Mouse (Mus musculus) megakaryocyte-erythroid progenitor cell, adult 5-6 weeks (primary cell): ENCODE data around the gene Hsf2bp. TPM values are rescaled to one million over a fixed set of nuclear protein-coding genes. Genes with fewer than 3 reads are reported as not detected.

Experiments used
- ATAC-seq: replicated peaks from 2 replicates; pipeline ENCODE4 v1.8.0; 2016; ENCODE audit warnings: mild to moderate bottlenecking, inconsistent platforms; ENCODE audit not compliant: severe bottlenecking, poor library complexity, low FRiP score, low TSS enrichment
- total RNA-seq, 2 experiments: library from RNA; stranded (forward) in 1 of 2; stranded (reverse) in 1 of 2; fragments of 200-1000, 215-1000 nt in 1 of 2; fragments of >200 nt in 1 of 2; fragmentation: Nextera tagmentation in 1 of 2; gene quantifications; 2 replicates each; pipeline ENCODE4 v1.2.3; 2014 to 2017

Hsf2bp gene
- total RNA-seq, 2 experiments from 2014 or later, result not detected

DNA sequence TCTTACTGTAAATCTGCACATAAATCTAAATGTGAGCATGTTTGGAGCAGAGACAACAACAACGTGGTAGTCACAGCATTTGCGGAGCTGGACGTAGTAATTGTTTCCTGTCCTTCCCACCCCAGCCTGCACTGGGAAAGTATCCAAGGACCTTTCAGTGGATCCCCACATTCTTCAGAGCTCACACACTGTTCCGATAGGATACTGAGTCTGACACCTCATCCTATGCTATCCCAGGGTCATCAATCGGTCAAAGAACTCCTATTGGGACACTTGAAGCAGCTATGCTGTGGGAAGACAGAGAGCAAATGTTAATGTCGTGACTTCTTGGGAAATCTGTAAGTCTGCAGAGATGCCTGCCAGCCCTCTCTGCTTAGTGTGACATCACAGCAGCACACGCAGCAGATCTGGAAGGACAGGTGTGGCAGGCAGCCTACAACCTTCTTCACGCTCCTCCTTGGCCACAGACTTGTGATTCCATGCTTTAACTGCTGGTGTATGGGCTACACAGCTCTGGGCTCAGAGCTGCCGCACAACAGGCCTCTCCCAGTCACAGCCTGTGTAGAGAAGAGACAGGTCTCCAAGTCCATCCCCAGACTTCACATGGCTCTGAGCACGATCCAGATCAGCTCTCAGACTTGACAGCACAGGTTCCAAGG is 92.1 kb downstream of the Hsf2bp start:
- ATAC-seq, result no peak

DNA sequence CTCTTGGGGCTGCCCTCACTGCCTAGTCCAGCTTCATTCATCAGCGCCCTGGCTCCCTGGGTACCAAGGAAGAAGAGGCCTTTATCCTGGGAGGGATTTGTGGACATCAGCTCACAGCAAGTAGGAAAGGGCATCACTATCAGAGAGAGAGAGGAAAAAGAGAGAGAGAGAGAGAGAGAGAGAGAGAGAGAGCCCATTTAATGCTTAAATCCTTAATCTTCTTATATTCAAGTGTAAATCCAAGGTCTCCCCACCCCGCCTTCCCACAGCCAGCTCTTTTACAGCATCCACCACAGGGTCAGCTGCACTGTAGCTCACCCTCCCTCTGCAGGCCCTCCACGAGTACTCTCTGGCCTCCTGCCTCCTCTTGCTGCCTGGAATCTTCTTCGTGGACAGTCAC is 94.5 kb downstream of the Hsf2bp start:
- ATAC-seq, result no peak

DNA sequence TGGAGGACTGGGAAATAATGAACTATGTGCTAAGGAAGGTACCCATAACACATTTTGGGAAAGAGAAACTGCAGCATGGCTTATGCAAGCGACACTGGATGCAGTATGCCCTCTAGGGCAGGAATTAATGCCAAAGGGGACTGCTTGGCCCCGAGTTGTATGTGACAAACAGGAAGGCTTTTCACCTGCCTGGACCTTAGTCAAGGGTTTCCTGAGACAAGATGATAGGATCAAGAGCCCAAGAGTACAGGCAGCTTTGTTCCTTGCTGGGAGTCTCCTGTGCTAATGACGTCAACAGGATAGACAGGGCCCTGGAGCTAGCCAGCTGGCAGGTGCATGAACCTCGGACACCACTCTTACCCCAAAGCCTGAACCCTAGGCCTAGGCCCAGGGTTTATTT is 95.5 kb downstream of the Hsf2bp start:
- ATAC-seq, result no peak

DNA sequence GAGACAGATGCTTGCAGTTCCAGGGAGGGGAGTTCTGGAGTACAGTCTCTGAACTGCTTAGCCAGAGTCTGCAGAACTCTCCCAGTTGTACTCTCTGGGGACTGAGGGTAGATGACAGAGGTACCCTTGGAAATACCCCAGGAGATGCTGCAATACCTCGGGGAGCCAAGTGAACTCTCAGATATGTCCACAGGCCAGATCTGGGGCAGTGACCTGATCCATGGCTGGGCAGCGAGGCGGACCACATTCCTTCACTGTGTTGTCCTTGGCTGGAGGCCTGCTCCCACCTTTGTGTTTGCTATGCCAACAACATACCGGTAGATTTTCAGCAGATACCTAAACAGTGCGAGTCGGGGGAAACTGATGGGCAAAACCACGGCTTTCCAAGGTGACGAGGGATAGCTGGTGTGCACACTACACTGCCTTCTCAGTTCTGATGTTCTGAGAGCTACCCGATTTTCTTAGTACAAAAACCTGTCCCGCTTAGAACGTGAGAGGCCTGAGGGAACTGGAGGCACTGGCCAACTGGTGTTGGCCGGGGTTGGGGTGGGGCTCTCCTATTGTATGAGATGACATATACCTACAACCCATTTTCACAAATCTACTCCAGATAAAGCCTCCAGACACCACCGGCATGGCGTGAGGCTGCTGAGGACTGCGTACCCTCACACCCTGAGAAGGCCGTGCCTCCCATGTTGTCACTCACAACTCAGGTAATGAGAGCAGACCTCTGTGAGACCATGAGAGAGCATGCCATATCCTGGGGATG is 96.7 kb downstream of the Hsf2bp start:
- ATAC-seq, result no peak

DNA sequence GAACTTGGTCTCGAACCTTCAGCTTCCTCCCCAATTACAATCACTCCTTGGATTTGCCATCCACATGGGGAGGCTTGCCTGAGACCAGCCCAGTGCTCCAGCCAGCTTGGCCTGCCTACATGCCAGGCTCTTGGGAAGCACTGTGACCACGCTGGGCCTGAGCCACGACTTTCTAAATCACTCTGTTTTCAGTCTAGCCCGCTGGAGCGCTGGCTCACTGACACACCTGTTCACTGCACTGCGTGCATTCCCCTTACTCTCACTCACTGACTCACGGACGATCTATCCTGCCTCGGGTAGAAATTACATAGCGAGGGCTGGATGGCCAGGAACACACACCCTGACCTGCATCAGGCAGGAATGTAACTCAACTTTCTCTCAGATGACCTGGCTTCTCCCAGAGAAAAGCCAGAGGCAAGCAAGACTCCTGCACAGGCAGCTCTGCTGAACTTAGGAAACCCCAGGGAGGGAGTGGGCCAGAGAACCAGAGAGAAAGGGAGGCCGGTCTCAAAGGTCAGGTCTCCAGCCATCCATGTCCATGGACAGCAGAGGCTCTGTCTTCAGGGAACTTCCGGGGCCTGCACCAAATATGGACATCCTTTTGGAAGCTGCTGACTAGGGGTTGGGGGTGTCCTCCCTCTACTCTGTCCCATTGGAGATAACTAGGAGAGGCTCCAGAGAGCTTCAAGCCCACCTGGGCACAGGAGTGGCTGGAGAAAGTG is 97.4 kb downstream of the Hsf2bp start:
- ATAC-seq, result no peak

DNA sequence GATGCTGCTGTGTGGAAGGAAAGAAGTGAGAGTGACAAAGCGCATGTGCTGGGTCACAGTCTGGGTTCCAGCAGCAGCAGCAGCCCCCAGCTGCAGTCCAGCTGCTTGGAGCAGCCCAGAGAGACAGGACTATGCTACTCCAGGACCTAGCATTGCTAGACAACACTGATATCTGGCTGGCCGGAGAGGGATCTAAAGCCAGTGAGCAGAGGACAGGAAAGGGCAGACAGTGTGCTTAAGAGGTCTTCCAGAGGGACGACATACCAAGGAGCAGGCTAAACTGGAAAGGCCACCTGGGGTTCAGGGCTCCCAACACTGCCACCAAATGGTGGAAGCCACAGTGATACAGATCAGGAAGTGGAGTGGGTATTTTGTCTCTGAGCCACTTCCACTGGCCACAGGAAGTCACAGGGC is 99.0 kb downstream of the Hsf2bp start:
- ATAC-seq, result no peak

DNA sequence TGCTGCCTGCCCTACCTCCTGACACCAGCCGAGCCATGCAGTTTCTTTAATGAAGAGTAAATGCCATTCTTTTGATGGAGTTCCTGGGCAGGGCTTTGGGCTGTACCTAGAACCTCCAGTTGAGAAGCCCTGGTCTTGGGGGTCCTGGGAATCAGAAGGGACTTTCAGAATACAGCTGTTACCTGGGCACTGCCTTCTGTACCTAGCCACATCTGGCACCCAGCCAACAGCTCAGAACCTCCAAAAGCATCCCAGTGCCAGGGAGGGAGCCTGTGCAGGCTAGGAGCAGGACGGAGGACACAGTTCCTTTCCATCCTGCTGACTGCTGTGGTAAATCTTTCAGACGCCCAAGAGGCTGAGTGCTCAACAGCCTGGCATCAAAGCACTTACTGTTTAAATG is 100.3 kb downstream of the Hsf2bp start:
- no peak for ATAC-seq

DNA sequence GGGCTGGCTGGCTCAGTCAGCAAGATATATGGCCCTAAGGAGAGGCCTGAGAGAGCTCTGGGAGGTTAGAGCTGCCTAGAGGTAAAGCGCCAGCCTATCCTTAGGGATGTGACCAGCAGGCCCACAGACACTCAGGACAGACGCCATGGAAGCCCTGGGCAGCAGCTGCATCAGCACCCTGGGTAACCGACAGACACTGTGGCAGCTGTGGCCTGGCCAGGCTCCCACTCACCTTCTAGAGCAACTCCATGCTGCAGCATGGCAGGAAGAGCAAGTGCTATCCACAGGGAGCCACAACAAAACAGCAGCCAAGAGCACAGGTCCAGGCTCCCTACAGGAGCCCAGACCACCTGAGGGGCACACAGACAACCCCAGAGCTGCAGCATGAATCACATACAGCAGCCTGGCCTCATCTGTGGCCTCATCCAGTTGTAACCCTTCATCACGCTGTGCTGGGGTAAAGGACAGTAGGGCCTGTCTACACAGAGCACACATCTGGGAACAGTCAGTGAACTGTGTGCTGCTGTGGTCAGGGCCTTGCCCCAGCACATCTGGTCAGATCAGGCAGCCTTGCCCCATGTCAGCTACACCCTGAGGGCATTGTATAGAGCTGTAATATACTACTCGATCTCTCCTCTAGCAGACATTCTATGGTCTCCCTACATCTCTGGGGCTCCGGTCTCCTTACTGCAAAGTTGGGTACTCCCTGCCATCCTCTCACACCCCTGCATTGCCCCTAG is 100.9 kb downstream of the Hsf2bp start:
- ATAC-seq, result no peak

DNA sequence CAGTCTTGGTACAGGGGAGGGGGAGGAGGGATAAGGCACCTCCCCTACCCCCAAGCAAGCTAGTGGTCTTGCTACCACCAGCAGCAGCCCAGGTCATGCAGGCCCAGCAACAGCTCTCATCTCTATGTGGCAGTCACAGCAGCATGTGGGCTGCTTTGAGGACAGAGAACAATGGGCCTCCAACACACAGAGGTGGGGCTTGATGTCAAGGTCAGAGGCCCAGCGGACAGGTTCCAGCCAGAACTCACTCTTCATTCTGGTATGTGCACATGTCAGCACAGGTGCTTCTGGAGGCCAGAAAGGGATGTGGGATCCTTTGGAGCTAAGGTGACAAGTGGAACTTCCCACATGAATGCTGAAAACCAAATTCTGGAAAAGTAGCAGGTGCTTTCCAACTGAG is 102.2 kb downstream of the Hsf2bp start:
- ATAC-seq, result no peak

DNA sequence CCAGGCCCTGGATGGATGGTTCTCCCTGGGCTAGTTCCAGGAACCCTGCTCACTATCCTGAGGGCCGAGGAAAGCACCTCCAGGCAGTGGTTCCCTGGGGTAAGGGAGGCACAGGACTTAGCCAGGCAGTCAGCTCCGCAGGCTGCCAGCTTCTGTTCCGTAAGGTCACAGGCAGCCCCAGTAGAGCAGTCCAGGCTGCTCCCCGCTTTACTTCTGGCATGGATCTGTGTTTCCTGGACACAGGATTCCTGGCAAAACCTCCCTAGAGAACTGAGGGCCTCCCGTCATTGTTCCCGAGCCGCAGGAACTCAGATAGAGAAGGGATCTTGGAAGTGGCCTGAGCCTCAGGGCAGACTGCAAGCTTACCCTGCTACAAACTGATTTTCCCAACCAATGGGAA is 104.7 kb downstream of the Hsf2bp start:
- ATAC-seq, result no peak

DNA sequence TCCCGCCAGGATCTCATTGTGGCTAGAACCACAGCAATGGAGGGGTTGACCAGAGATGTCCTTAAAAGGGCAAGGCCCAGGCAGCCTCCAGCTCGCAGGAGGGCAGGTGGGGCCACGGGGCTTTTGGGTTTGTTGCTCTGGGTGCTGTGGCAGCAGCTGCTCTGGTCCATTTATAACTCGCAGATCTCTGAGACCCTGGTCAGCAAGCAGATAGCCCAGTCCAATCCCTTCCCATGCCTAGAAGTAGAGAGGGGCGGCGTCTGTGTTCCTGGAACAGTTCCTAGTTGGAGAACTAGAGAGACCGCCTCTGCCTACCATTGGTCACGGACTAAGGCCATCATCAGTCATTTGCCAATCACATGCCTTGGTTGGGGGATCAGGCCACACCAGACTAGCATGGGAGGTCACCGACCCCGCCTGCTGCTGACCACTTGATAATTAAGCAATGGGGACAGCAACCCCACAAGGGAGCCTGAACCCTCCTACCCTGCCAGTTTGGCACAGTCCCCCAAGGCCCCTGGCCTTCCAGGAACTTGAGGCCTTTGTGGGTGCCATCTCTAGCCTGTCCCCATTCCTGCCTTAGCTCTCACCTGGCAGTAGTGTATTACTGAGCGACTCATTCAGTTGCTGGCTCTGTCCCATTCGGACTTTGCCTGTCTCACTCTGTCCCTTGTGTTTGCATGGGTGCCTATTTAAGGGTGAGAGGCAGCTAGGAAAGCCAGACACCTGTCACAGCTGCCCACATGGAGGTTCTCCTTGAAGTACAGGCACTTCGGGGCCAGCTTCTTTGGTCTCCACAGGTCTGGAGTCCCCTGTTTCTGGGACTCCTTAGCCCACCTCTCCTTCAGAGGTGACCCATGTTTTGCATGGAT is 106.1 kb downstream of the Hsf2bp start:
- ATAC-seq, result no peak

DNA sequence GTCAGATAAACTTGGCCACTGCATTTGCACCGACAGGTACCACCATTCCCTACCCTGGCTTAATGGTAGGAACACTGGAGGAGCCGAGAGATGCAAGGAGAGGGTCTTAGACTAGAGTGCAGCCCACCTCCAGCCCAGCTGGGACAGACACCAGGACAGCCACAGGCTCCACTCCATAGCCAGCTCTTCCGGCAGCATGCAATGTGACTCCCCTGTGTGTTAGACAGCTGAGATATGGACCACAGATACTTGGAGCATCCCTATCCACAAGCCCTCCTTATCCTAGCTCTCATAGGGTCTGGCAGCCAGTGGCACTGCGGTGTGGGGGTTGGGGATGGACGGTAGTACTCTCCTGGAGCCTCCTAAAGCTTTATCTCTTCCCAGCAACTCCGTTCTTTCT is 107.1 kb downstream of the Hsf2bp start:
- ATAC-seq, result no peak; the same call in 1 of the 2 replicates

DNA sequence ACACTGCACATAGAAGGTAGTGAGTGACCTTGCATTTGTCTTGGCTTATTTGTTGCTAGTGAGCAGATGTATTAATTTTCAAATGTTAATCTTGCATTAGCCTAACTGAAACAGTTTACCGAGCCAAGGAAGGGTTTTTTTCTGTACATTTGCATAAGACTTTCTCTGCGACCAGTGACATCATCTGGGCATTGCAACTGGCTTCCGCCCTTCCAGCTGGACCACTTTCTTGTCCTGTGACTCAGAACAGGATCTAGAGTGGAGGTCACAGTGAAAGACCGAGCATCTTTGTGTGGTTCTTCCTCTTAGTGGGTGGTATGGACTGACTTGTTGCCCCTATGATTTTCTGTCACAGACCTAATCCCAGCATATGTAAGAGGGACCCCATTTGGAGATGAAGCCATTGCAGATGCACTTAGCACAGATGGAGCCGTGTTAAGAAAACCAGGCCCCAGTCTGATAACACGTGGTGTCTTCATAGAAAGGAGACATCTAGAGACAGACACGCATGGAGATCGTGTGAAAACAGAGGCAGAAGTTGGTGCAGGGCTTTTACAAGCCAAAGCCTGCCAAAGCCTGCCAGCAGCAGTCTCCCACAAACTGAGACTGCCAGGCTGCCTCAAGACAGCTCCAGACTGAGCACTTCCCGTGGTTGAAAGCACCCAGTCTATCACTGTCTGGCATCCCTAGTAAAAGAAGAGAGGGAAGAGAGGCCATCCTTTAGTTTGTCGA is 108.1 kb downstream of the Hsf2bp start:
- no peak for ATAC-seq

DNA sequence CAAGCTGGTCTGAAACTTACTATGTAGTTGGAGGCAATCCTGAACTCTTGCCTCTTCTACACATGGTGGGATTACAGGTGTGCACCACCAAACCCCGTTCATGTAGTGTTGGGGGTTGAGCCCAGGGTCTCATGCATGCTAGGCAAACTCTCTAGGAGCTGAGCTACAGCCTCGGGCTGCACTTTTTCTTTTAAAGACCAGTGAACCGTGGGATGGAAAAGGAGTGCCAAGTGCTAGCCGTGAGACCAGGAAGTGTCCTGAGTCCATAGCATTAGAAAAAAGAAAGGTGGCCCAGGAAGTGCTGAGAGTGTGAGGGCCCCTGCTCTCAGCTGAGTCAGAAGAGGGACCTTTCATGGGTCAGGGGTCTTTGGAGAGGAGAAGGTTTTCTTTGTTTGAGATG is 111.9 kb downstream of the Hsf2bp start:
- no peak for ATAC-seq

DNA sequence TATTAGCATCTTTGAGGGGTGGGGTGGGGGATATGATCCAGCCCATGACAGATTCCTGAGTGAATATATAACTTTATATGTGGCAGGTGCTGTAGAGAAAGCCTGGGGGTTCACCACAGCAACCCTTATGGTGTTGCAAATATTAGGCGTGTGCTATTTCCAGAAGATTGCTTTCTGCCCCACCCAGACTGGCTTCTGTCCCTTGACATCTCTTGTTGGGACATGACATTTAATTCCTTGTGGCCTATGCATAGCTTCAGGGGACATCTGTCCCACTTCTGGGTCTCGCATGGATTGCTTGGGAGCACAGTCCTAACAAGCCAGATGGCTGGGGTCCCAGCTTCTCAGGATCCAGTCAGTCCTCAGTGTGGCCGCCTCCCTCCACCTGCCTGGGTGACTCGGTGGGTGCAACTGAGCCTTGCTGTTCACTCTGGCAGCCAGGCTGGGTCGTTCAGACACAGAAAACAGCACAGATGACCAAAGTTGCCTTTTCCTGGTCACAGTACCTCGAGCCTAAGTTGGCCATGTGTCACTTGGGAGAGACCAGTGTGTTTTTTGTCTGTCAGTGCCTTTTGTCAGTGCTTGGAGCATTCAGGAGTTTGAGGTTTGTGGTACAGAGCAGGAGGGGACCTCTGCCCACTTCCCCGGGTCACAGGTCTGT is 112.7 kb downstream of the Hsf2bp start:
- no peak for ATAC-seq

DNA sequence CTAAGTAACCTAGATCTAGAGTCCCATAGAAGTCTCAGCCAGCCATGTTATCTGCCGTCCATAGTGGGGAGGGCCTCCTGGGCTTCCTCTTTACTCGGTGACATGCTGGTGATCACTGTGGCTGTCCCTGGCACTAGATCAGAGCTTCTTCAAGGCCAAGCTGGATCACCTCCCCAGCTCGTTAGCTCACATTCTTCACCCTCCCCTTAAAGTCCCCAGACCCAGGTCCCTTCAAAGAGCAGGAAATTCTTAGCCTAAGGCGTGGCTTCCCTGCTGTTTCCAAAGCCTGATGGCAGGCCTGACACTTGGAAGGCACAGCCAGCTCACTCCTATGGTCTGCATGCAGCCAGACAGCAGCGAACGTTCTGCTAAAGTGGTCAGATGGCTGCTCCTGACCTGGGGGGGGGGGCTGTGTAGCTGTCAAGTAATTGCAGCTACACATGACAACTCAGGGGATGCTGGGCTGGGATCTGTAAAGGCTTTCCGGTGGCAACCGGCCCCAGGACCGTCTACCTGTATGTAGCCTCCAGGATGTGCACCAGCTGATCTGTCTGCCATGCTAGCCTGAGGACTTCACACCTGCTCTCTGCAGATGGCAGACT is 115.5 kb downstream of the Hsf2bp start:
- no peak for ATAC-seq

DNA sequence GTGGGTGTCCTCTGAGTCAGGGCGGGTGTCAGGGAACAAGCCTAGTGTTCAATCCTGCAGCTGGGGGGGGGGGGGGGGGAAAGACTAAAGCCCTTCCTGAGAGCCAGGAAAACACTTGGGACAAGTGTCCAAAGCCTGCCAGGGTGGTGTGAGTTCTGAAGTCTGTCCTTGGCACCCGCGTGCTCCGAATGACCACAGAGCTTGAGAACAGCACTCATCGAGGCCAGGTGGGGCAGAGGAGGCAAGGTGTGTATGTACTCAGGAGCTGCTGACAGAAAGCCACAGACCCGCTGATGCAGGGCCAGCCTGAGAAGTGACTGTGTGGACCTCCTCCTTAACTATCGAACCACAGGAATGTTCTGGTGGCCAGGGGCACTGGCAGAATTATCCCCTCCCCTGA is 116.5 kb downstream of the Hsf2bp start:
- no peak for ATAC-seq

DNA sequence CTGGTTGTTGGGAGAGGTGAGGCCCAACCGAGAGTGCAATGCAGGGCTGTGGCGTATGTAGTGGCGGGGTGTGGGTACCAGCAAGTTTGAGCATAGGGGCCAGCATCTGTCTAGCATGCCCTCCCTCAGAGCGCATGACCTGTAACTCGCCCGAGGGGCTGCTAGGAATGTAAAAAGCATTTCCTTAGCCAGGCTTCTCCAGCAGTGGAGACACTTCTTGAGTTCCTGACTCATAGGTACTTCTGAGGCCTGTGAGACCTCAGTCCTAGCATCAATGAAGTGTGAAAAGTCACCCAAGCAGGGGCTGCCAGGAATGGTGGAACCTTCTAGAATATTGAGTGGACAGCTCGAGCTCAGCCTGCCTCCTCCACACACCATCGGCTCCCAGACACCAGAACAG is 117.8 kb downstream of the Hsf2bp start:
- no peak for ATAC-seq
